Mouse (Mus musculus) midbrain, embryonic 14.5 days (tissue): ENCODE data around the gene Tomm34. TPM values are rescaled to one million over a fixed set of nuclear protein-coding genes. Genes with fewer than 3 reads are reported as not detected.
"Not testable (repeated sequence)": the region's sequence is repeated elsewhere in the genome, so short reads cannot be mapped to it uniquely, and the experiment has no call there.

Experiments
- ATAC-seq: fragments of 200-750 bp; cut with Nextera tagmentation; 2 replicates; pipeline ENCODE4 v1.8.0; 2017; ENCODE audit warnings: moderate number of reproducible peaks, moderate library complexity; ENCODE audit not compliant: low FRiP score, low TSS enrichment
- DNase-seq: peaks from one replicate; pipeline ENCODE4 v3.0.0-alpha.2; 2015
- H3K27ac ChIP-seq: fragments of 300-500 bp; sonication (generic); replicated peaks from 2 replicates; pipeline ENCODE4 v1.5.1; 2014; ENCODE audit warnings: mild to moderate bottlenecking, low read depth, low read length, moderate library complexity
- H3K27me3 ChIP-seq: fragments of 300-500 bp; sonication (generic); 2 replicates; pipeline ENCODE4 v1.6.1; 2014; ENCODE audit warnings: low read length, control low read depth, mixed read lengths; ENCODE audit not compliant: control insufficient read depth, insufficient read depth
- H3K36me3 ChIP-seq: fragments of 300-500 bp; sonication (generic); 2 replicates; pipeline ENCODE4 v1.6.1; 2014; ENCODE audit warnings: low read length, control low read depth; ENCODE audit not compliant: control insufficient read depth, insufficient read depth
- H3K4me1 ChIP-seq: fragments of 300-500 bp; sonication (generic); 2 replicates; pipeline ENCODE4 v1.6.1; 2014; ENCODE audit warnings: mild to moderate bottlenecking, antibody characterized with exemption, low read length, control low read depth; ENCODE audit not compliant: control insufficient read depth, insufficient read depth
- H3K4me2 ChIP-seq: fragments of 300-500 bp; sonication (generic); 2 replicates; pipeline ENCODE4 v1.6.1; 2014; ENCODE audit warnings: mild to moderate bottlenecking, low read length, moderate library complexity
- H3K4me3 ChIP-seq: fragments of 300-500 bp; sonication (generic); replicated peaks from 2 replicates; pipeline ENCODE4 v1.5.1; 2014; ENCODE audit warnings: low read depth, low read length
- H3K9ac ChIP-seq: fragments of 300-500 bp; sonication (generic); replicated peaks from 2 replicates; pipeline ENCODE4 v1.6.1; 2014; ENCODE audit warnings: mild to moderate bottlenecking, low read length, moderate library complexity
- H3K9me3 ChIP-seq: fragments of 300-500 bp; sonication (generic); 2 replicates; pipeline ENCODE4 v1.6.1; 2016; ENCODE audit warnings: low read length, control low read depth, mixed read lengths; ENCODE audit not compliant: control insufficient read depth
- WGBS: fragments of 180-500 bp; shearing (Covaris S2); extraction: QIAGEN DNeasy Blood & Tissue Kit; methylation state at CpG from one replicate; pipeline ENCODE4 v1.1.7; 2014; 5-methylcytosine and 5-hydroxymethylcytosine counted together
- polyA plus RNA-seq: library from polyadenylated mRNA; unstranded; fragments of >200 nt; fragmentation: Nextera tagmentation; extraction: Ambion mirVana; gene quantifications from 2 replicates; pipeline ENCODE4 v1.2.1, GENCODE M21; 2014

Gene Tomm34
- polyA plus RNA-seq, 1 experiment from 2014 or later: 50.3 TPM

DNA sequence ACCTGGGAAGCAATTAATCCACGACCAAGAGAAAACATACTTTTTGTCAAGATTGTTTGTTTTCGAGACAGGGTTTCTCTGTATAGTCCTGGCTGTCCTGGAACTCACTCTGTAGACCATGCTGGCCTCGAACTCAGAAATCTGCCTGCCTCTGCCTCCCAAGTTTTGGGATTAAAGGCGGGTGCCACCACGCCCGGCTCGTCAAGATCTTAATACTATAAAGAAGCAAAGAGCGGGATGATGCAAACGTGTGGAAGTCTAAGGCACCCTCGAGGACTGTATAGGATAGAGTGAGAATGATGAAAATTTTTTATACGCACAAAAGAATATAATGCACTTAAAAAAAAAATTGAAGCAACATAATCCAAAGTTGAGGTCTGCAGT is 460 bp upstream of the Tomm34 start:
- not testable (repeated sequence) for DNase-seq, H3K27me3 ChIP-seq, H3K9me3 ChIP-seq, H3K9ac ChIP-seq, ATAC-seq
- Histone ChIP-seq H3K27ac (peak overlapping the region; percentile 84), H3K4me2 (peak overlapping the region; percentile 85), H3K4me1 (peaks cover 13% of the 10 kb centered on the region), H3K4me3 (peak overlapping the region; percentile 87), H3K36me3 (peaks cover 10% of the 10 kb centered on the region)
- 75% methylated on average over 11 of the region's 11 CpGs for WGBS

DNA sequence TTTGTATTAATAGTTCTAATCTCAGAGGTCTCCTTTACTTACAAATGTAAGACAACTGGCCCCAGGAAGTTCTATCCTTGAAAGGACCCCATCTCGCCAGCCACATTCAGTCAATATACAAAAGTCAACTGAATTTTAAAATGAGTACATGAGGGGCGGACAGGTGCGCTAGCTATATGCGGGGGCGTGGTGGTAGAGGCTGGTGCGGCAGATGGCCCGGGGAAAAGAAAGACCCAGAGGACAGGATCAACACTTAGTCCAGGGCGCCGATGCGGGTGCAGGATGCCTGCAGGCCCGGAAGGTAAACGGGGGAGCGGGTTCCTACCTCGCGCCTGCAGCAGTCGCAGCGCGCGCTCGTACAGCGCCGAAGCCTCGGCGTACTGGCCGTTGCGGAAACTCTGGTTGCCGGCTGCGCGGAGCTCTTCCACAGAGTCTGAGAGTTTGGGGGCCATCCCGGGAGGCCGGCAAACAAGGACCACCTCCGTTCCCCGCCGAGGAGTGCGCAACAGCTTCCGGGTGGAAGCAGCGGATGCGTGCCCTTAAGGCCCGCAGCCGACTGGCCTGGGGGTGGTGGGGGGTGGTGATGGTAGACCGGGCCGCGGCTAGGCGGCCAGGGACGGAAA is 716 bp downstream of the Tomm34 start, which contains the start of gene Stk4:
TSS of gene Stk4 (plus strand) at position 181 of the 623 bp plus-strand sequence.
- H3K27ac ChIP-seq: peak within 1 kb of the TSS; percentile 84
- H3K9ac ChIP-seq: peak within 1 kb of the TSS; percentile 84
- peaks cover 12% of the 10 kb centered on the region for H3K4me1 ChIP-seq
- peak within 1 kb of the TSS; percentile 85 for H3K4me2 ChIP-seq
- H3K27me3 ChIP-seq: no peaks in the 10 kb centered on the region
- ATAC-seq: peak; percentile 49; the same call in 1 of the 2 replicates
- H3K9me3 ChIP-seq: no peaks in the 10 kb centered on the region
- peak within 1 kb of the TSS; percentile 87 for H3K4me3 ChIP-seq
- under 1% methylated on average over 45 of the region's 45 CpGs for WGBS
- DNase-seq: peak; percentile 67
- H3K36me3 ChIP-seq: peaks cover 13% of the 10 kb centered on the region

DNA sequence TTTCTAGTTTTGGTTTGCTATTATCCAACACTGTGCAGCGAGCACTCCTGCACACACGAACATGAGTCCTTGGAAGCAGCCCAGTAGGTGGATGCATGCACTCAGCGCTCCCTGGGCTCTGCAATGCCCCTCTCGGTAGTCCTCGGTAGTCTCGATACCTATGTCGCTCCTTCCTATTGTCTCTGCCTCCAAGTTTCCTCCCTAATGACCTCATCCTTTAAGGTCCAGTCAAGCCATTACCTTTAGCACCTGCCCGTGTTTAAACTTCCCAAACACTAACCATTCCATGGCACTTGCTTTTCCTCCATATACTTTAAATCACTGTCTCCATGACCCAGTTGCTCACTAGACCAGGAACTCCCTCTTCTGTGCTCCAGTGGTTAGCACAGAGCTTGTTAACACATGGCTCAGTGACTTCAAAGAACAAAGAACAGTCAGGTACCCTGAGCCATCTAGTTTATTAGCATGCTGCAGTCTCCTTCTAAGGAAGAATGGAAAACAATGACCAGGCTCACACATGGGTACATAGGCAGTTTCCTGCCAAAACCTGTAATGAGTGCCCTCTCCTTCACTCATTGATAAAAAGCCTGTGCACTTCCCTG is 11.2 kb downstream of the Tomm34 start:
- Histone ChIP-seq H3K9ac (no peak overlapping the region), H3K4me3 (no peak overlapping the region), H3K27ac (no peak overlapping the region), H3K9me3 (no peaks in the 10 kb centered on the region), H3K27me3 (no peaks in the 10 kb centered on the region), H3K36me3 (peaks cover 80% of the 10 kb centered on the region), H3K4me2 (no peak overlapping the region), H3K4me1 (no peaks in the 10 kb centered on the region)
- 95% methylated on average over 8 of the region's 8 CpGs for WGBS
- DNase-seq (no peak), ATAC-seq (no peak)

DNA sequence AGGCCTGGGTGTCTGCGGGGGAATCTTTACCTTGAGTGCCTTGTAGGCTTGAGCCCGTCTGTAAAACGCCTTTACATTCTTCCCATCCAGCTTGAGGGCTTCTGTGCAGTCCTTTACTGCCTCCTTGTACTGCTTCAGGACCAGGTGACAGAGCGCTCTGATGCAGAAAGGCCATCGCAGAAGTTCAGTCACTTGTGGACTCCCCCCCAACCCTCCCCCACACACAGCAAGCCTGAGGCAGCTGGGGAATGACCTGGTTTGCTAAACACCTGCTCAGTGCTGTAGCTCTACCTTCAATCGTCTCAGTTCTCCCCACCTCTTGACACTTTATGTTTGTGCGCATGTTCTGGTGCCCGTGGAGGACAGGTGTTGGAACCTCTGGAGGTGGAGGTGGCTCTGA is 16.3 kb downstream of the Tomm34 start:
- Histone ChIP-seq H3K9ac (no peak overlapping the region), H3K36me3 (peaks cover 73% of the 10 kb centered on the region), H3K9me3 (no peaks in the 10 kb centered on the region), H3K27ac (no peak overlapping the region), H3K4me2 (no peak overlapping the region), H3K4me3 (no peak overlapping the region), H3K27me3 (no peaks in the 10 kb centered on the region), H3K4me1 (no peaks in the 10 kb centered on the region)
- DNase-seq (no peak), ATAC-seq (no peak)
- WGBS: 96% methylated on average over 8 of the region's 8 CpGs

DNA sequence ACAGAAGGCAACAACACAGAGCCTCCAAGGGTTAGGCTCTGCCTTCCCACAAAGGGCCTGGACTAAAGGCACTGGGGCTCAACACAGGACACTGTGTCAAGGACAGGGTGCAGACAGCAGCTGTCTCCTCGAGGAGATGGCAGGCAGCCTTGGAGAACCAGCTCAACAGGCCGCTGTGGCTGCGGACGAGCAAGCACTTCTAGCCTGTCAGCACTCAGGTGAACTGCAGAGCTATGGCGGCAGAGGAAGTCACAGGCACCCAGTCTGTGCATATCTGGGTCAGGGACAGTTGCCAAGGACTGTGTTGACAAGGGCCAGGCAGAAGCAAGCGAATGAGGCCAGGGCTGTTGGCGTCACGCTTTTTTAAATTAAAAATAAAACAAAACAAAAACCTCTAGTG is 17.2 kb downstream of the Tomm34 start:
- no peaks in the 10 kb centered on the region for H3K4me1 ChIP-seq
- ATAC-seq: no peak
- peaks cover 64% of the 10 kb centered on the region for H3K36me3 ChIP-seq
- H3K9me3 ChIP-seq: no peaks in the 10 kb centered on the region
- H3K27me3 ChIP-seq: no peaks in the 10 kb centered on the region
- H3K9ac ChIP-seq: no peak overlapping the region
- no peak overlapping the region for H3K4me2 ChIP-seq
- H3K4me3 ChIP-seq: no peak overlapping the region
- H3K27ac ChIP-seq: no peak overlapping the region
- DNase-seq: no peak
- 93% methylated on average over 8 of the region's 8 CpGs for WGBS

DNA sequence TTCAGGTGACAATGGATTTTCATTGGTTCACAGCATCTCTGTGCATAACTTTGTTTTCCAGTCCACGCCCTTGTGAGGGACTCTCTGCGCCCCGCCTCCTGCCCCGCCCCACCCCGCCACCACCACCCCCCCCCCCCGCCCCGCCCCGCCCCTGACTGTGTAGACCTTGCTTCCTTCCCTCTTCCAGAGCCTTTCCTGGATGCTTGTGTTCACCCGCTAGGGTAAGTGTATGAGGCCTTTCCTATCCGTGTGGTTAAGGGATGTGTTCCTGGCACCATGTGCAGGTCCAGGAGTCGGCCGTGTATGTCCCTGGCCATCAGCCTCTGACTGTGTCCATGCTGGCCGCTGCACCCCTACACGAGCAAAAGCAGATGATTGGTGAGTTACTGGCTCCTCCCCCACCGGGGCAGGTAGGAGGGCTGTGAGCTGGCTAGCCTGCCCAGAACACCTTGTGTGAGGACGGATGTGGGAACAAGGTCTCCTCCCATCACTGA is 23.7 kb downstream of the Tomm34 start:
- no peak; the same call in 1 of the 2 replicates for ATAC-seq
- 4% methylated on average over 10 of the region's 16 CpGs for WGBS
- Histone ChIP-seq H3K4me1 (no peaks in the 10 kb centered on the region), H3K9ac (no peak overlapping the region), H3K27ac (no peak overlapping the region), H3K4me2 (peak overlapping the region; percentile 45), H3K9me3 (no peaks in the 10 kb centered on the region), H3K27me3 (no peaks in the 10 kb centered on the region), H3K4me3 (peak overlapping the region; percentile 15; the same call in 1 of the 2 replicates), H3K36me3 (peaks cover 5% of the 10 kb centered on the region)
- DNase-seq: peak; percentile 40

DNA sequence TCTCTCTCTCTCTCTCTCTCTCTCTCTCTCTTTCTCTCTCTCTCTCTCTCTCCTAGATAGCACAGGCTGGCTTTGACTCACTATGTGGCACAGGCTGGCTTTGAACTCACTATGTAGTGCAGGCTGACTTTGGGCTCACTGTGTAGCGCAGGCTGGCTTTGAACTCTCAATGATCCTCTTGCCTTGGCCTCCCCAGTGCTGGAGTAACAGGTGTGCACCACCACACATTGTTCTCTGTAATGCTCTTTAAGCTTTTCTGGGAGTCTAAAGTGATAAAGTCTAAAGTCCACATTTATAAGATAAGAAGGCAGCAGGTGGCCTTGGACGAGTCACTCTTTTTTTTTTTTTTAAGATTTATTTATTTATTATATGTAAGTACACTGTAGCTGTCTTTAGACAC is 29.4 kb downstream of the Tomm34 start:
- Histone ChIP-seq H3K9me3 (no peaks in the 10 kb centered on the region), H3K4me3 (no peak overlapping the region), H3K36me3 (no peaks in the 10 kb centered on the region), H3K4me2 (no peak overlapping the region), H3K9ac (no peak overlapping the region), H3K27ac (no peak overlapping the region), H3K27me3 (no peaks in the 10 kb centered on the region), H3K4me1 (no peaks in the 10 kb centered on the region)
- DNase-seq (no peak), ATAC-seq (no peak)
- WGBS: 89% methylated on average over 2 of the region's 2 CpGs

DNA sequence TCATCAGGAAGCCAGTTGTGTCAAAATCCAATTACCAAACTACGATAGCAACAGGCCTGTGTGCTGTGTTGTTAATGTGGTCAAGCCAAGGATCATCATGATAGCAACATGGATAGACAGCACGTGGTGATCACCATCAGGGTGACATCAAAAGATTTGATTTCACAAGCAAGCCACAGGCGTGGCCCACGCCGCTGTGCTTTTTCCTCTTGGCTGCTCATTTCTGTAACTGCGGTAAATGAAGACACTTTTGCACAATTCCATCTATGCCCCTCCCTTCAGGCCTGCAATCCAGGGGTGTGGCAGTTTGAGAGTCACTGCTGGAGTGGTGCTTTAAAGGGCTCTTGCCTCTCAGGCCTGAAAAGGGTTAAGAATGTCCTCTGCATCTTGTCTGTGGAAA is 30.0 kb downstream of the Tomm34 start:
- H3K27me3 ChIP-seq: no peaks in the 10 kb centered on the region
- DNase-seq (no peak), ATAC-seq (no peak)
- H3K9ac ChIP-seq: no peak overlapping the region
- H3K27ac ChIP-seq: no peak overlapping the region
- H3K4me3 ChIP-seq: no peak overlapping the region
- WGBS: 83% methylated on average over 6 of the region's 6 CpGs
- H3K4me1 ChIP-seq: no peaks in the 10 kb centered on the region
- H3K9me3 ChIP-seq: no peaks in the 10 kb centered on the region
- no peaks in the 10 kb centered on the region for H3K36me3 ChIP-seq
- no peak overlapping the region for H3K4me2 ChIP-seq
